Comparison of ENCODE assay signal across 8 mouse cellular contexts in genomic region chr7:6727351-6728121, GRCm38 (mm10). TPM values are rescaled to one million over a fixed set of nuclear protein-coding genes. Genes with fewer than 3 reads are reported as not detected.
A peak's percentile ranks its signal among the peaks of the same experiment; 100 is the strongest.
DNase-seq lines count a peak whose midpoint lies in the region; ATAC-seq and TF ChIP-seq lines count a peak whose summit lies in the region.

No protein-coding gene starts in this region.

- peaks cover 23% of the 10 kb centered on the region for H3K9me3 ChIP-seq in forebrain, embryonic 11.5 days (ENCODE audit: control insufficient read depth, low read length)
- peaks cover 26% of the 10 kb centered on the region for H3K9me3 ChIP-seq in heart, embryonic 13.5 days
- peaks cover 27% of the 10 kb centered on the region; the same call in 1 of the 2 replicates for H3K9me3 ChIP-seq in neural tube, embryonic 13.5 days

- peak overlapping the region; percentile 95 for H3K27ac ChIP-seq in brown adipose tissue, adult 24 weeks (replicated peaks; ENCODE audit: low read depth, low read length)
- peak overlapping the region; percentile 70; the same call in 1 of the 2 replicates for H3K27ac ChIP-seq in forebrain, embryonic 11.5 days (ENCODE audit: low read depth, low read length)
- peak overlapping the region; percentile 93 for H3K27ac ChIP-seq in heart, embryonic 13.5 days (replicated peaks)
- peak overlapping the region; percentile 93 for H3K27ac ChIP-seq in liver, adult 2 months (replicated peaks; ENCODE audit: insufficient read depth, low read depth, low read length)
- H3K27ac ChIP-seq in neural tube, embryonic 13.5 days (replicated peaks) = peak overlapping the region; percentile 97

- no peak for TF ChIP-seq POLR2A in liver, adult 2 months (IDR thresholded peaks at IDR 0.05; ENCODE audit: extremely low read depth, insufficient read depth, low read length)

- no peaks in the 10 kb centered on the region for H3K79me2 ChIP-seq in liver, adult 2 months (ENCODE audit: control insufficient read depth, insufficient read depth, low read length)

- peak overlapping the region; percentile 42 for H3K4me2 ChIP-seq in forebrain, embryonic 11.5 days (ENCODE audit: low read depth, low read length, severe bottlenecking)
- peak overlapping the region; percentile 66 for H3K4me2 ChIP-seq in heart, embryonic 13.5 days
- H3K4me2 ChIP-seq in neural tube, embryonic 13.5 days = peak overlapping the region; percentile 43

- ATAC-seq in forebrain, embryonic 11.5 days (replicated peaks; ENCODE audit: low FRiP score) = peak; percentile 50
- peak; percentile 21; the same call in 1 of the 2 replicates for ATAC-seq in heart, embryonic 13.5 days (ENCODE audit: extremely low read depth, insufficient number of reproducible peaks, low FRiP score, low TSS enrichment)
- ATAC-seq in neural tube, embryonic 13.5 days (ENCODE audit: low read depth) = peak; percentile 60

- H3K9ac ChIP-seq in forebrain, embryonic 11.5 days (ENCODE audit: low read length) = peak overlapping the region; percentile 35; the same call in 1 of the 2 replicates
- peak overlapping the region; percentile 62; the same call in 1 of the 2 replicates for H3K9ac ChIP-seq in heart, embryonic 13.5 days
- H3K9ac ChIP-seq in liver, adult 2 months (ENCODE audit: low read depth, low read length) = no peak overlapping the region
- H3K9ac ChIP-seq in neural tube, embryonic 13.5 days = peak overlapping the region; percentile 52; the same call in 1 of the 2 replicates

- no peaks in the 10 kb centered on the region for H3K36me3 ChIP-seq in forebrain, embryonic 11.5 days (ENCODE audit: control insufficient read depth, insufficient read depth, low read length)
- peaks cover 40% of the 10 kb centered on the region for H3K36me3 ChIP-seq in heart, embryonic 13.5 days
- no peaks in the 10 kb centered on the region for H3K36me3 ChIP-seq in liver, adult 2 months (ENCODE audit: control insufficient read depth, insufficient read depth, low read length)
- H3K36me3 ChIP-seq in neural tube, embryonic 13.5 days = peaks cover 20% of the 10 kb centered on the region

- peak; percentile 50 for TF ChIP-seq CTCF in liver, adult 2 months (IDR thresholded peaks at IDR 0.05; ENCODE audit: low read depth, low read length)

- peak; percentile 96 for DNase-seq in ES-CJ7 (ENCODE audit: low read depth, low spot score)
- peak; percentile 89 for DNase-seq in forebrain, embryonic 11.5 days (ENCODE audit: low spot score)
- peak; percentile 89 for DNase-seq in kidney, postnatal 10 days
- peak; percentile 94 for DNase-seq in liver, adult 2 months (ENCODE audit: extremely low read depth, low read depth, low spot score)
- peak; percentile 60 to 81 for DNase-seq in urinary bladder, postnatal 36 days (ENCODE audit: low spot score in 2 of 2)

- peak overlapping the region; percentile 52 for H3K4me3 ChIP-seq in brown adipose tissue, adult 24 weeks (ENCODE audit: insufficient read depth, low read depth, low read length)
- peak overlapping the region; percentile 42 for H3K4me3 ChIP-seq in forebrain, embryonic 11.5 days (ENCODE audit: low read depth, low read length)
- peak overlapping the region; percentile 76 for H3K4me3 ChIP-seq in heart, embryonic 13.5 days
- peak overlapping the region; percentile 22 for H3K4me3 ChIP-seq in liver, adult 2 months (ENCODE audit: insufficient read depth, low read depth, low read length)
- H3K4me3 ChIP-seq in neural tube, embryonic 13.5 days = peak overlapping the region; percentile 56

- WGBS in forebrain, embryonic 11.5 days = 43% methylated on average over 19 of the region's 19 CpGs
- WGBS in heart, embryonic 13.5 days = 55% methylated on average over 19 of the region's 19 CpGs
- WGBS in liver, adult 2 months = 51% methylated on average over 19 of the region's 19 CpGs
- 58% methylated on average over 19 of the region's 19 CpGs for WGBS in neural tube, embryonic 13.5 days

- H3K27me3 ChIP-seq in forebrain, embryonic 11.5 days (ENCODE audit: control insufficient read depth, insufficient read depth, low read length) = no peaks in the 10 kb centered on the region
- no peaks in the 10 kb centered on the region for H3K27me3 ChIP-seq in heart, embryonic 13.5 days (replicated peaks)
- H3K27me3 ChIP-seq in liver, adult 2 months (ENCODE audit: control insufficient read depth, insufficient read depth, low read length) = peaks cover 3% of the 10 kb centered on the region; the same call in 1 of the 2 replicates
- no peaks in the 10 kb centered on the region for H3K27me3 ChIP-seq in neural tube, embryonic 13.5 days

- H3K4me1 ChIP-seq in brown adipose tissue, adult 24 weeks (ENCODE audit: control insufficient read depth, insufficient read depth, insufficient read length, low read length) = no peaks in the 10 kb centered on the region
- no peaks in the 10 kb centered on the region for H3K4me1 ChIP-seq in forebrain, embryonic 11.5 days (replicated peaks; ENCODE audit: control insufficient read depth, insufficient read depth, low read length)
- H3K4me1 ChIP-seq in heart, embryonic 13.5 days = 0 out of 2 replicates have a peak, but pooled peaks cover 7% of the 10 kb centered on the region
- no peaks in the 10 kb centered on the region for H3K4me1 ChIP-seq in liver, adult 2 months (ENCODE audit: control insufficient read depth, insufficient read depth, low read length)
- peaks cover 6% of the 10 kb centered on the region; the same call in 1 of the 2 replicates for H3K4me1 ChIP-seq in neural tube, embryonic 13.5 days (replicated peaks)

RNA-seq across cellular contexts. Expression of gene Peg3, which starts 2.7 kb away (rescaled TPM):
- 3.5 and 8.2 TPM in 2 replicates for polyA plus RNA-seq in brown adipose tissue, adult 24 weeks (2012; ENCODE audit: insufficient read depth, insufficient read length, missing spikeins)
- polyA plus RNA-seq in forebrain, embryonic 11.5 days (2014; fragmentation: Nextera tagmentation; extraction: Ambion mirVana) = 100 and 104 TPM in 2 replicates
- 92.0 and 106 TPM in 2 replicates for polyA plus RNA-seq in heart, embryonic 13.5 days (2015; fragmentation: Nextera tagmentation; extraction: Ambion mirVana)
- total RNA-seq in liver, adult 2 months (2014; rRNA removed) = 3.8 and 4.2 TPM in 2 replicates
- polyA plus RNA-seq in liver, adult 2 months (2012; rRNA removed) = 1.00 and 1.7 TPM in 2 replicates
- 65.2 and 87.1 TPM in 2 replicates for polyA plus RNA-seq in neural tube, embryonic 13.5 days (2015; fragmentation: Nextera tagmentation; extraction: Ambion mirVana)

RNA-seq across cellular contexts. Expression of gene Usp29, which starts 2.8 kb away (rescaled TPM):
- polyA plus RNA-seq in brown adipose tissue, adult 24 weeks (2012; ENCODE audit: insufficient read depth, insufficient read length, missing spikeins) = not detected in 2 replicates
- 13.3 and 14.4 TPM in 2 replicates for polyA plus RNA-seq in forebrain, embryonic 11.5 days (2014; fragmentation: Nextera tagmentation; extraction: Ambion mirVana)
- polyA plus RNA-seq in heart, embryonic 13.5 days (2015; fragmentation: Nextera tagmentation; extraction: Ambion mirVana) = 7.4 and 7.8 TPM in 2 replicates
- total RNA-seq in liver, adult 2 months (2014; rRNA removed) = under 0.01 and 0.09 TPM in 2 replicates
- polyA plus RNA-seq in liver, adult 2 months (2012; rRNA removed) = not detected in 2 replicates
- 19.1 and 20.6 TPM in 2 replicates for polyA plus RNA-seq in neural tube, embryonic 13.5 days (2015; fragmentation: Nextera tagmentation; extraction: Ambion mirVana)

RNA-seq across cellular contexts. Expression of gene Zim1, which starts 31.3 kb away (rescaled TPM):
- polyA plus RNA-seq in brown adipose tissue, adult 24 weeks (2012; ENCODE audit: insufficient read depth, insufficient read length, missing spikeins) = 0.52 TPM in 1 of 2 replicates, not detected in the other
- polyA plus RNA-seq in forebrain, embryonic 11.5 days (2014; fragmentation: Nextera tagmentation; extraction: Ambion mirVana) = 1.2 TPM in 2 replicates
- polyA plus RNA-seq in heart, embryonic 13.5 days (2015; fragmentation: Nextera tagmentation; extraction: Ambion mirVana) = 8.3 and 9.0 TPM in 2 replicates
- under 0.01 and 0.07 TPM in 2 replicates for total RNA-seq in liver, adult 2 months (2014; rRNA removed)
- 0.01 TPM in 1 of 2 replicates, not detected in the other for polyA plus RNA-seq in liver, adult 2 months (2012; rRNA removed)
- 2.6 and 3.0 TPM in 2 replicates for polyA plus RNA-seq in neural tube, embryonic 13.5 days (2015; fragmentation: Nextera tagmentation; extraction: Ambion mirVana)

Comparison
In these comparisons a context has a peak if more than half of its experiments do, and no peak if none do; other contexts are left out.
1. Peak in every context shown above with its lines: DNase-seq, ATAC-seq, H3K4me3 ChIP-seq and H3K27ac ChIP-seq.
2. H3K4me3 ChIP-seq: peak in every context shown above with its lines; median percentile 76 in heart, embryonic 13.5 days; 56 in neural tube, embryonic 13.5 days; 52 in brown adipose tissue, adult 24 weeks; 42 in forebrain, embryonic 11.5 days; 22 in liver, adult 2 months.